In the genomic region with DNA sequence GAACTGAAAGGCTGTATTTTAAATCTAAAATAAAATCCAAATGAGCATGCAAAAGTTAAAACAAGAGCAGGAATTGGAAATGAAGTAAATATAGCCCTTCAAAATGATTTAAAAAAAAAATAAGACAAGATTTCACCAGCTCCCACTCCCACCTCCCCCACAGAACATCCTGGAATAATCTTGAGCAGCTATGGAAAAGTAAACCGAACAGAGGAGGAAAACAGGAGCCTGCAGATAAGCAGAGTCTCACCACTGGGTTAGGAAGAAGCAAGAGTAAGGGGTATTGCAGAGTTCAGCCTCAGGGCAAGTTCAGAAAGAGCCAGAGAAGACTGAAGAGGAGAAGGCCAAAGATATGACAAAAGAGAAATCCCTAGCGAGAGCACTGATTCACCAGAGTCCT, we compare ENCODE assay signal across 20 mouse cellular contexts. TPM values are rescaled to one million over a fixed set of nuclear protein-coding genes. Genes with fewer than 3 reads are reported as not detected.
"Had no signal": no experiment of that assay in that cellular context is flagged by ENCODE, and none has a peak within 500 bp of the region (broad histone marks: within the 10 kb centered on the region; RNA-seq: fewer than 3 reads in every experiment).

No protein-coding gene starts in this region.

- H3K4me1 ChIP-seq: limb, embryonic 10.5 days; midbrain, embryonic 10.5 days; midbrain, embryonic 15.5 days; neural tube, embryonic 12.5 days had no signal

- ATAC-seq: midbrain, embryonic 15.5 days had no signal

- H3K27ac ChIP-seq: limb, embryonic 10.5 days; midbrain, embryonic 10.5 days; midbrain, embryonic 15.5 days; neural tube, embryonic 12.5 days; stomach, postnatal 0 days had no signal

- H3K27me3 ChIP-seq: midbrain, embryonic 15.5 days; neural tube, embryonic 12.5 days had no signal

- H3K36me3 ChIP-seq: limb, embryonic 10.5 days; midbrain, embryonic 10.5 days; midbrain, embryonic 15.5 days; neural tube, embryonic 12.5 days had no signal

- H3K4me2 ChIP-seq: liver, embryonic 11.5 days; lung, embryonic 14.5 days; midbrain, embryonic 15.5 days; neural tube, embryonic 12.5 days had no signal

- H3K4me3 ChIP-seq: limb, embryonic 10.5 days; midbrain, embryonic 10.5 days; midbrain, embryonic 15.5 days; neural tube, embryonic 12.5 days had no signal

- DNase-seq: kidney, adult 8-10 months; kidney, postnatal 25 days; lung, embryonic 14.5 days; lung, postnatal 10 days; lung, postnatal 4 days; right cerebral cortex, postnatal 25 days; thymus, adult 18-20 months; thymus, postnatal 14 days had no signal

- H3K9ac ChIP-seq: lung, embryonic 14.5 days; midbrain, embryonic 15.5 days; neural tube, embryonic 12.5 days had no signal

- H3K9me3 ChIP-seq: limb, embryonic 10.5 days; midbrain, embryonic 10.5 days; midbrain, embryonic 15.5 days; neural tube, embryonic 12.5 days had no signal

RNA-seq across cellular contexts. Expression of a gene that starts 46.9 kb away (rescaled TPM):
- total RNA-seq: megakaryocyte, adult 5-6 weeks; monocyte, adult 5-6 weeks; neutrophil, adult 5-6 weeks had no signal
- polyA plus RNA-seq: kidney, embryonic 16.5 days; limb, embryonic 10.5 days; limb, embryonic 14.5 days; liver, embryonic 11.5 days; liver, embryonic 16.5 days; lung, embryonic 14.5 days had no signal

RNA-seq across cellular contexts. Expression of a gene that starts 48.9 kb away (rescaled TPM):
- total RNA-seq: megakaryocyte, adult 5-6 weeks; monocyte, adult 5-6 weeks; neutrophil, adult 5-6 weeks had no signal
